Mouse (Mus musculus) R1 (cell line): ENCODE measurements at regions not wholly inside any gene's neighbourhood (a gene's known extent, or its start where the extent isn't known, plus 50 kb on each side); places are given as distances from the start of the nearest gene placed in this dataset.
"Not testable (repeated sequence)": the region's sequence is repeated elsewhere in the genome, so short reads cannot be mapped to it uniquely, and the experiment has no call there.

Experiments used
- DNase-seq: peaks from one replicate; pipeline ENCODE4 v3.0.0-alpha.2; 2018; ENCODE audit warnings: low read depth, low spot score

GRCm38 (mm10) chr14:86322365-86322764 lies 818.7 kb downstream of the Diaph3 start:
- DNase-seq = no peak

- DNase-seq = no peak
Measured at GRCm38 (mm10) chr14:86315974-86316373, 825.1 kb downstream of the Diaph3 start.

- DNase-seq = no peak
Measured at GRCm38 (mm10) chr14:86308949-86309543, 832.0 kb downstream of the Diaph3 start.

GRCm38 (mm10) chr14:86307806-86308205 lies 833.2 kb downstream of the Diaph3 start:
- peak; percentile 26 for DNase-seq

GRCm38 (mm10) chr14:86301666-86302065 lies 839.4 kb downstream of the Diaph3 start:
- DNase-seq = no peak

GRCm38 (mm10) chr14:86300811-86301210 lies 840.2 kb downstream of the Diaph3 start:
- DNase-seq = no peak

- no peak for DNase-seq
Measured at GRCm38 (mm10) chr14:86297991-86298390, 843.0 kb downstream of the Diaph3 start.

GRCm38 (mm10) chr14:86294606-86295005 lies 846.4 kb downstream of the Diaph3 start:
- DNase-seq = not testable (repeated sequence)

- no peak for DNase-seq
Measured at GRCm38 (mm10) chr14:86293804-86294203, 847.2 kb downstream of the Diaph3 start.

GRCm38 (mm10) chr14:86293371-86293770 lies 847.7 kb downstream of the Diaph3 start:
- DNase-seq = no peak

GRCm38 (mm10) chr14:86290556-86290955 lies 850.5 kb downstream of the Diaph3 start:
- no peak for DNase-seq

GRCm38 (mm10) chr14:86261640-86262230 lies 879.3 kb downstream of the Diaph3 start:
- DNase-seq = no peak

- no peak for DNase-seq
Measured at GRCm38 (mm10) chr14:86254196-86254595, 886.8 kb downstream of the Diaph3 start.

- no peak for DNase-seq
Measured at GRCm38 (mm10) chr14:86251617-86252016, 889.4 kb downstream of the Diaph3 start.

GRCm38 (mm10) chr14:86247686-86248085 lies 893.3 kb downstream of the Diaph3 start:
- no peak for DNase-seq

GRCm38 (mm10) chr14:86246770-86247169 lies 894.3 kb downstream of the Diaph3 start:
- DNase-seq = no peak

- DNase-seq = no peak
Measured at GRCm38 (mm10) chr14:86243662-86244061, 897.4 kb downstream of the Diaph3 start.

GRCm38 (mm10) chr14:86242836-86243235 lies 898.2 kb downstream of the Diaph3 start:
- DNase-seq = no peak

- peak; percentile 9 for DNase-seq
Measured at GRCm38 (mm10) chr14:86239090-86239489, 901.9 kb downstream of the Diaph3 start.

GRCm38 (mm10) chr14:86233305-86233704 lies 907.7 kb downstream of the Diaph3 start:
- no peak for DNase-seq

GRCm38 (mm10) chr14:86230609-86231008 lies 910.4 kb downstream of the Diaph3 start:
- DNase-seq = no peak

GRCm38 (mm10) chr14:86229755-86230154 lies 911.3 kb downstream of the Diaph3 start:
- no peak for DNase-seq

- DNase-seq = no peak
Measured at GRCm38 (mm10) chr14:86215711-86216110, 925.3 kb downstream of the Diaph3 start.

GRCm38 (mm10) chr14:86211654-86212053 lies 929.4 kb downstream of the Diaph3 start:
- no peak for DNase-seq
